ENCODE assay signal across 9 mouse cellular contexts in genomic region chr5:35595706-35596105, GRCm38 (mm10). TPM values are rescaled to one million over a fixed set of nuclear protein-coding genes. Genes with fewer than 3 reads are reported as not detected.
DNase-seq lines count a peak whose midpoint lies in the region; TF ChIP-seq lines count a peak whose summit lies in the region.
"Had no signal": no experiment of that assay in that cellular context is flagged by ENCODE, and none has a peak within 500 bp of the region (broad histone marks: within the 10 kb centered on the region; RNA-seq: fewer than 3 reads in every experiment).

No protein-coding gene starts in this region.

- peaks cover 16% of the 10 kb centered on the region for H3K9me3 ChIP-seq in CH12.LX (replicated peaks; ENCODE audit: low read length)
- peaks cover 9% of the 10 kb centered on the region; the same call in 1 of the 2 replicates for H3K9me3 ChIP-seq in embryonic facial prominence, embryonic 10.5 days
- H3K9me3 ChIP-seq: heart, embryonic 15.5 days had no signal

- H3K36me3 ChIP-seq in CH12.LX (replicated peaks in 1 of 2; ENCODE audit: control insufficient read depth in 1 of 2, insufficient read depth in 1 of 2, low read length in 1 of 2): peaks cover 73 to 95% of the 10 kb centered on the region in 2 experiments
- peaks cover 58% of the 10 kb centered on the region for H3K36me3 ChIP-seq in embryonic facial prominence, embryonic 10.5 days (replicated peaks)

- no peak overlapping the region for H3K9ac ChIP-seq in CH12.LX (ENCODE audit: insufficient read depth, low read depth)
- H3K9ac ChIP-seq: heart, embryonic 15.5 days had no signal

- in situ Hi-C loops in CH12.LX (cut with MboI; ENCODE audit: low pct_ligation_motif_present, low pct_unique_long_range_greater_than_20kb, low sequenced_read_pairs): no loop called here

- no peaks in the 10 kb centered on the region for H3K27me3 ChIP-seq in CH12.LX (replicated peaks)
- H3K27me3 ChIP-seq in embryonic facial prominence, embryonic 10.5 days (replicated peaks; ENCODE audit: low read depth, poor library complexity, severe bottlenecking): no peaks in the 10 kb centered on the region
- H3K27me3 ChIP-seq: heart, embryonic 15.5 days had no signal

- no peak overlapping the region for H3K27ac ChIP-seq in CH12.LX (ENCODE audit: insufficient read depth, low read depth)
- no peak overlapping the region for H3K27ac ChIP-seq in embryonic facial prominence, embryonic 10.5 days (replicated peaks)
- H3K27ac ChIP-seq: heart, embryonic 15.5 days had no signal

- no peaks in the 10 kb centered on the region for H3K4me1 ChIP-seq in CH12.LX (ENCODE audit: control insufficient read depth in 1 of 2, insufficient read depth in 2 of 2)
- no peaks in the 10 kb centered on the region for H3K4me1 ChIP-seq in embryonic facial prominence, embryonic 10.5 days

- dilution Hi-C loops in CH12.LX (cut with MboI; ENCODE audit: extremely low pct_ligation_motif_present, extremely low pct_unique_long_range_greater_than_20kb, low sequenced_read_pairs): no loop called here

- no peak overlapping the region for H3K4me2 ChIP-seq in CH12.LX (ENCODE audit: insufficient read depth, low read depth, poor library complexity, severe bottlenecking)
- H3K4me2 ChIP-seq: heart, embryonic 15.5 days had no signal

- intact Hi-C loops in heart, postnatal 10 days (cut with DNase I): loop anchor here (1.0 kb wide), 4 partner anchors 86 to 263 kb away; no protein-coding TSS in a partner anchor

- no peak for TF ChIP-seq EP300 in CH12.LX (IDR thresholded peaks at IDR 0.05; ENCODE audit: low read length)

- TF ChIP-seq POLR2A in CH12.LX (IDR thresholded peaks at IDR 0.05; ENCODE audit: low read depth, low read length): no peak

- H3K79me2 ChIP-seq in CH12.LX (replicated peaks; ENCODE audit: control insufficient read depth, extremely low read depth, insufficient read depth, poor library complexity, severe bottlenecking): no peaks in the 10 kb centered on the region

- TF ChIP-seq CTCF in CH12.LX (conservative IDR thresholded peaks at IDR 0.05 in 1 of 2, IDR thresholded peaks at IDR 0.05 in 1 of 2; ENCODE audit: low read depth in 2 of 2, low read length in 2 of 2): peak; percentile 96 to 97

- WGBS in embryonic facial prominence, embryonic 10.5 days: 24% methylated on average over 4 of the region's 4 CpGs

- DNase-seq in CH12.LX (ENCODE audit: extremely low read depth): peak; percentile 71
- DNase-seq in adrenal gland, postnatal 25 days: peak; percentile 79
- peak; percentile 88 for DNase-seq in embryonic facial prominence, embryonic 10.5 days (ENCODE audit: low spot score)
- DNase-seq in heart, postnatal 10 days: peak; percentile 77 to 85
- peak; percentile 56 for DNase-seq in layer of hippocampus, adult 9-10 months (ENCODE audit: low spot score)
- DNase-seq in lung, postnatal 4 days: peak; percentile 72 to 79
- peak; percentile 72 for DNase-seq in right cerebral cortex, postnatal 14 days
- peak; percentile 73 for DNase-seq in urinary bladder, postnatal 25 days (ENCODE audit: low spot score)

- H3K4me3 ChIP-seq in CH12.LX (replicated peaks in 1 of 3; ENCODE audit: low read depth in 2 of 3, low read length in 2 of 3, poor library complexity in 1 of 3): no peak overlapping the region
- no peak overlapping the region for H3K4me3 ChIP-seq in embryonic facial prominence, embryonic 10.5 days
- H3K4me3 ChIP-seq: heart, embryonic 15.5 days had no signal

- TF ChIP-seq RAD21 in CH12.LX (IDR thresholded peaks at IDR 0.05; ENCODE audit: low read depth, low read length): peak; percentile 91

TF ChIP-seq in CH12.LX, 34 proteins besides CTCF, POLR2A, EP300 and RAD21:
- TF ChIP-seq UBTF (IDR thresholded peaks at IDR 0.05; ENCODE audit: low read depth, low read length) (no peak), E2F4 (IDR thresholded peaks at IDR 0.05; ENCODE audit: insufficient replicate concordance, low read depth, low read length) (no peak), JUN (IDR thresholded peaks at IDR 0.05; ENCODE audit: insufficient read depth, low read depth, low read length) (no peak), GABPA (IDR thresholded peaks at IDR 0.05; ENCODE audit: insufficient replicate concordance, low read depth, low read length) (no peak), CHD1 (IDR thresholded peaks at IDR 0.05; ENCODE audit: low read depth, low read length) (no peak), HCFC1 (IDR thresholded peaks at IDR 0.05; ENCODE audit: low read depth, low read length) (no peak), NELFE (IDR thresholded peaks at IDR 0.05; ENCODE audit: low read depth, low read length) (no peak), ZC3H11A (IDR thresholded peaks at IDR 0.05; ENCODE audit: low read depth, low read length) (peak; percentile 6; the same call in 1 of the 2 replicates), CHD2 (IDR thresholded peaks at IDR 0.05; ENCODE audit: low read length) (no peak), PAX5 (IDR thresholded peaks at IDR 0.05; ENCODE audit: low read length) (no peak), ELF1 (IDR thresholded peaks at IDR 0.05; ENCODE audit: low read depth, low read length) (no peak), SMC3 (IDR thresholded peaks at IDR 0.05; ENCODE audit: low read depth, low read length) (peak; percentile 89), ZKSCAN1 (IDR thresholded peaks at IDR 0.05; ENCODE audit: borderline replicate concordance, low read depth, low read length) (no peak), NRF1 (IDR thresholded peaks at IDR 0.05; ENCODE audit: low read depth, low read length) (no peak)

RNA-seq across cellular contexts. Expression of gene Acox3, which starts 12.9 kb away (rescaled TPM):
- total RNA-seq in CH12.LX (2012; rRNA removed): 21.2 and 22.3 TPM in 2 replicates
- total RNA-seq in CH12.LX (2014; rRNA removed): 9.4 and 11.5 TPM in 2 replicates
- polyA plus RNA-seq in CH12.LX (2012; ENCODE audit: insufficient read length, low read depth): 32.3 and 34.3 TPM in 2 replicates
- total RNA-seq in adrenal gland, postnatal 25 days (2021): 70.0 and 75.0 TPM in 2 replicates
- polyA plus RNA-seq in embryonic facial prominence, embryonic 10.5 days (2016; fragmentation: Nextera tagmentation; extraction: Ambion mirVana): 10.9 and 11.0 TPM in 2 replicates
- total RNA-seq in heart, postnatal 10 days (2021): 10 to 100 TPM; 27.6 to 29.8 TPM

RNA-seq across cellular contexts. Expression of gene Trmt44, which starts 20.8 kb away (rescaled TPM):
- total RNA-seq in CH12.LX (2012; rRNA removed) (7.9 and 10.3 TPM in 2 replicates), CH12.LX (2014; rRNA removed) (6.5 and 7.3 TPM in 2 replicates)
- 7.5 and 8.4 TPM in 2 replicates for polyA plus RNA-seq in CH12.LX (2012; ENCODE audit: insufficient read length, low read depth)
- 7.3 and 9.0 TPM in 2 replicates for total RNA-seq in adrenal gland, postnatal 25 days (2021)
- 10.0 and 10.2 TPM in 2 replicates for polyA plus RNA-seq in embryonic facial prominence, embryonic 10.5 days (2016; fragmentation: Nextera tagmentation; extraction: Ambion mirVana)
- total RNA-seq in heart, postnatal 10 days (2021): 1 to 10 TPM; 3.4 TPM
